Mouse (Mus musculus) erythroblast, embryonic 14.5 days (primary cell): ENCODE measurements around the gene Kcnma1. TPM values are rescaled to one million over a fixed set of nuclear protein-coding genes. Genes with fewer than 3 reads are reported as not detected.

Experiments
- H3K27me3 ChIP-seq: 2 replicates; pipeline ENCODE4 v1.6.1; 2012; ENCODE audit warnings: inconsistent platforms; ENCODE audit not compliant: control insufficient read depth
- H3K36me3 ChIP-seq: 2 replicates; pipeline ENCODE4 v1.6.1; 2012; ENCODE audit warnings: mild to moderate bottlenecking, inconsistent platforms; ENCODE audit not compliant: control insufficient read depth
- H3K4me1 ChIP-seq: 2 replicates; pipeline ENCODE4 v1.6.1; 2012; ENCODE audit warnings: inconsistent platforms; ENCODE audit not compliant: control insufficient read depth
- H3K4me3 ChIP-seq: replicated peaks from 2 replicates; pipeline ENCODE3; 2012; ENCODE audit warnings: moderate library complexity, mild to moderate bottlenecking, inconsistent platforms
- H3K9me3 ChIP-seq: 2 replicates; pipeline ENCODE4 v1.6.1; 2012; ENCODE audit warnings: low read length, inconsistent platforms, mixed read lengths; ENCODE audit not compliant: control insufficient read depth
- GATA1 ChIP-seq: IDR thresholded peaks from 2 replicates; pipeline ENCODE4 v1.6.1; 2012; ENCODE audit warnings: low read length, inconsistent platforms, mixed read lengths
- TAL1 ChIP-seq: IDR thresholded peaks from 3 replicates; pipeline ENCODE4 v1.6.1; 2012; ENCODE audit warnings: low read length, inconsistent platforms, mixed read lengths
- polyA plus RNA-seq: library from polyadenylated mRNA; stranded (reverse); fragments of >175 nt; gene quantifications from 2 replicates; pipeline ENCODE4 v1.2.3, GENCODE M21; 2012

Kcnma1 gene
- polyA plus RNA-seq, 1 experiment = not detected

DNA sequence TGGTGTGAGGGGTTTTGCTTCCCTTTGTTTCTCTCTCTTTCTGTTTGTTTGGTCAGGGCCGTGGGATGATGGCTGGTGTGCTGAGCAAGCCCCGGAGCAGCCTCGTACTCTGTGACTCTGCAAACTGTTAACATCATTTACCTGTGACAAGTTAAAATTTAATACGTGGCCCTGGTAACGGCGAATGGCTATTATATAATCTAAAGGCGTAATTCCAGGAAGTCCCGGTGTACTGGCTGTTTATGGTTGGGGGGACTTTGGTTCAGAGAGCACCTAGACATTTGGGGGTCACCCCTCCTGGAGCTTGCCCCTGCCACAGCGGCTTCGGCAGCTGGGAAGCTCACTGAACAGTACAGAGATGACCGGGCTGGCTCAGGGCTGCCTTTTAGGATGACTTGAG, 24.6 kb downstream of the Kcnma1 start:
- TF ChIP-seq GATA1 = no peak
- no peak for TF ChIP-seq TAL1
- Histone ChIP-seq H3K4me1 (no peaks in the 10 kb centered on the region), H3K36me3 (no peaks in the 10 kb centered on the region), H3K9me3 (no peaks in the 10 kb centered on the region), H3K4me3 (no peak overlapping the region), H3K27me3 (no peaks in the 10 kb centered on the region)

DNA sequence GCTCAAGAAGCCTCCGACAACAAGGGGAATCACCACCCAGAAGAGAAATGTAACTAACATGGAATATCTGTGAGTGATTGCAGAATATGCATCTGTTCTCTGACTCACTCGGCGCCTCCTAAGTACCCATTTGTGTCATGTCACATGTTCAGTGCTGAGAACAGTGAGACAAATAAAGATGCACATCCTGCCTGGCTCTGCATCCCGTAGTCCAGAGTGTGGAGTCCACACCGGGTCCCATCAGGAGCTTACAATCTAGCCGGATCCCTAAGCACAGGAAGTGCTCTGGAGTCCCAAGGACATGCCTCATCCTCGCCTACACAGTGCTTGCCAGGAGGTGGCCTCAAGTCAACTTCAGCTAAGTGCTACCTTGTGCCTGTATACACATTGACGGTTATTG, 32.1 kb downstream of the Kcnma1 start:
- TF ChIP-seq TAL1 (no peak), GATA1 (no peak)
- H3K4me3 ChIP-seq = no peak overlapping the region
- no peaks in the 10 kb centered on the region for H3K4me1 ChIP-seq
- H3K36me3 ChIP-seq = no peaks in the 10 kb centered on the region
- H3K27me3 ChIP-seq = no peaks in the 10 kb centered on the region
- H3K9me3 ChIP-seq = no peaks in the 10 kb centered on the region

DNA sequence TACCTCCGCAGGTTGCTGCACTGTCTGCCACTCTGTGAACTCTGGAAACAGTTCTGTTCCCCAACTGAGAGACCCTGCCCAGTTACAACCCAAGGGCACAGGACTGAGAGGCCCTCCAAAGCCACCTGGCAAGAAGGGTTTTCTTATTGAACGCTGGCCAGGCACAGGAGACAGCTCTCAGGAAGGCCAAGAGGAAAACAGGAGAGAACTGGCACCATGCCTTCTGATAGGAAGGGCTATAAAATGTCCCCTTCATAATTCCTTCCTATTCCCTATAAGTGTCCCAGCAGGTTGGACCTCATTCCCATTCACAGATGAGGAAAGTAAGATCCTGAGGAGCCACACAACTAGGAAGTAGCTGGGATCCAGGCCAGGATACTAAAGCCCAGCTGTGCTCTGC, 39.6 kb downstream of the Kcnma1 start:
- TF ChIP-seq TAL1 (no peak), GATA1 (no peak)
- Histone ChIP-seq H3K9me3 (no peaks in the 10 kb centered on the region), H3K4me3 (no peak overlapping the region), H3K27me3 (no peaks in the 10 kb centered on the region), H3K4me1 (no peaks in the 10 kb centered on the region), H3K36me3 (no peaks in the 10 kb centered on the region)

- Histone ChIP-seq H3K4me1 (no peaks in the 10 kb centered on the region), H3K27me3 (no peaks in the 10 kb centered on the region), H3K36me3 (no peaks in the 10 kb centered on the region), H3K9me3 (no peaks in the 10 kb centered on the region), H3K4me3 (no peak overlapping the region)
- TF ChIP-seq GATA1 (no peak), TAL1 (no peak)
These were observed 47.8 kb downstream of the Kcnma1 start for GRCm38 (mm10) chr14:23966471-23966870.

- TF ChIP-seq TAL1 (no peak), GATA1 (no peak)
- H3K9me3 ChIP-seq = no peaks in the 10 kb centered on the region
- no peaks in the 10 kb centered on the region for H3K27me3 ChIP-seq
- H3K4me1 ChIP-seq = no peaks in the 10 kb centered on the region
- no peak overlapping the region for H3K4me3 ChIP-seq
- no peaks in the 10 kb centered on the region for H3K36me3 ChIP-seq
These were observed 55.2 kb downstream of the Kcnma1 start for GRCm38 (mm10) chr14:23959061-23959460.

DNA sequence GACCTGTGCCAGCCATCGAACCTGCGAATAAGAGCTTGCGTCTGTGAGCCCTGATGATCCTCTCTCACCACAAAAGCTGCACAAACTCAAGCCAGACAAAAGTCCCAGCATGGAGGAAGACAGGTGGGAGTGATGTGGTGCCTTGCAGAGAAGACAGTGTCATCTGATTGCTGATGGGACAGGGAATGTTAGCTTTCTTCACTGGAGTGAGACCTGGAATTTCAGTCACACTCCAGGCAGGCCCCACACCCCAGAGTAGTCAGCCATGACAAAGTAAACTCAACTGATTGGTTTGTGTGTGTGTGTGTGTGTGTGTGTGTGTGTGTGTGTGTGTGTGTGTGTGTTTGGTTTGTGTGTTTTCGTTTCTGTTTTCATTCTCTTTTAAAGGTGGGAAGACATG, 57.0 kb downstream of the Kcnma1 start:
- Histone ChIP-seq H3K4me1 (no peaks in the 10 kb centered on the region), H3K4me3 (no peak overlapping the region), H3K36me3 (no peaks in the 10 kb centered on the region), H3K27me3 (no peaks in the 10 kb centered on the region), H3K9me3 (no peaks in the 10 kb centered on the region)
- TF ChIP-seq TAL1 (no peak), GATA1 (no peak)

GRCm38 (mm10) chr14:23943876-23944275, 70.4 kb downstream of the Kcnma1 start:
- Histone ChIP-seq H3K4me3 (no peak overlapping the region), H3K36me3 (no peaks in the 10 kb centered on the region), H3K9me3 (no peaks in the 10 kb centered on the region), H3K27me3 (no peaks in the 10 kb centered on the region), H3K4me1 (no peaks in the 10 kb centered on the region)
- no peak for TF ChIP-seq TAL1
- no peak for TF ChIP-seq GATA1

DNA sequence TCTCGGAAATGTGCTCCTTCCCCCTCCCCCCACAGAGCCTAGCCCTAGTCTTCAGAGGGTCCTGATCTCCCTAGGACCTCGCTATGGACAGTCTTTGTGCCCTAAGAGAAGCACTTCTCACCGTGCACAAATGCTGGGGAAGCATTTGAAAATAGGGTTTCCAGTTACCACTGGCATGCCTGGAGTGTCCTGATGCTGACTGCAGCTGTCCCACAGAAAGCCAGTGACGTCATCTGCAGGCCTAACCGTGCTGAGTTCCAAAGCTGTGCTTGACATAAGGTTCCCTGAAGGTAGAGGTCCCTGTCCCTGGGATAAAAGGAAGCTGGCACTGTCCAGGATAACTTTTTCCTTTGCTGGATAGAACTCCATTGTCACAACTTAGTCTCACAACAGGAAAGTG, 71.1 kb downstream of the Kcnma1 start:
- no peaks in the 10 kb centered on the region for H3K36me3 ChIP-seq
- no peak for TF ChIP-seq GATA1
- TF ChIP-seq TAL1 = no peak
- H3K27me3 ChIP-seq = no peaks in the 10 kb centered on the region
- no peaks in the 10 kb centered on the region for H3K4me1 ChIP-seq
- H3K4me3 ChIP-seq = no peak overlapping the region
- no peaks in the 10 kb centered on the region for H3K9me3 ChIP-seq

GRCm38 (mm10) chr14:23942103-23942502, 72.2 kb downstream of the Kcnma1 start:
- H3K9me3 ChIP-seq = no peaks in the 10 kb centered on the region
- TF ChIP-seq GATA1 (no peak), TAL1 (no peak)

GRCm38 (mm10) chr14:23935016-23935415, 79.3 kb downstream of the Kcnma1 start:
- no peaks in the 10 kb centered on the region for H3K9me3 ChIP-seq
- H3K4me3 ChIP-seq = no peak overlapping the region
- no peaks in the 10 kb centered on the region for H3K27me3 ChIP-seq
- H3K36me3 ChIP-seq = no peaks in the 10 kb centered on the region
- no peaks in the 10 kb centered on the region for H3K4me1 ChIP-seq
- TF ChIP-seq GATA1 (no peak), TAL1 (no peak)

More at GRCm38 (mm10) chr14:23942103-23942502, 72.2 kb downstream of the Kcnma1 start:
- Histone ChIP-seq H3K4me1 (no peaks in the 10 kb centered on the region), H3K27me3 (no peaks in the 10 kb centered on the region), H3K36me3 (no peaks in the 10 kb centered on the region), H3K4me3 (no peak overlapping the region)
